Mouse (Mus musculus): Measurements from ENCODE around the gene Wsb1. TPM values are rescaled to one million over a fixed set of nuclear protein-coding genes. Genes with fewer than 3 reads are reported as not detected.
"Not testable (repeated sequence)": the region's sequence is repeated elsewhere in the genome, so short reads cannot be mapped to it uniquely, and the experiment has no call there.

Wsb1 gene
- polyA plus RNA-seq, 1 experiment from 2014 or later = 435 TPM

DNA sequence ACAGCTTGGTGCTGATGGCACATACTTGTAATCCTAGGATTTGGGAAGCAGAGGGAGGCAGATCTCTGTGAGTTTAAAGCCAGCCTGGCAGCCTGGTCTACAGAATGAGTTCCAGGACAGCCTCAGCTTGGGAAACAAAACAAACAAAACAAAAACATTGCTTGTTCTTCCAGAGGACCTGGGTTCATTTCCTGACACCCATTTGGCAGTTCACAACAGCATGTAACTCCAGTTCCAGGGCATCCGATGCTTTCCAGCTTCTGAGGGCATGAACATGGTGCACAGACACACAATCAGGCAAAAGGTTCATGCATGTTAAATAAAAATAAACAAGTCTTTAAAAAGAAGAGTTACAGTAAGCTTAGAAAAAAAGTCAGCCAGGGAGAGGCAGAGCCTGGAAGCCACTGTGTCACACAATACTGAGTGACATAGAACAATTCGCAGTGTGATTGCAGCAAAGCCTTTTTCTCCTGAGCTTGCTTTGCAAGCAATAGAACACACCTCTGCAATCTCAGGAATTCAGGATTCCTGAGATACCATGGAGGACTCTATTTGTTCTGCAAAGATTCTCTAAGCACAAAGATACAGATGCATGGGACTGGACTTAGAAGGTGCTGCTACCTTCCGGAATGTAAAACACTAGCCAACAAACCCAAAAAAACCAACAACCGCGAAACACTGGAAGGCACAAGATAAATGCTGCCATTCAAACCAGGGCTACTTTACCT, 34.6 kb upstream of the Wsb1 start:
- 89% methylated on average over 5 of the region's 5 CpGs for WGBS
- Histone ChIP-seq H3K27me3 (no peaks in the 10 kb centered on the region), H3K27ac (replicated peaks) (no peak overlapping the region), H3K9me3 (no peaks in the 10 kb centered on the region), H3K4me1 (replicated peaks) (peaks cover 4% of the 10 kb centered on the region; the same call in 1 of the 2 replicates), H3K9ac (no peak overlapping the region), H3K4me3 (no peak overlapping the region), H3K4me2 (no peak overlapping the region), H3K36me3 (no peaks in the 10 kb centered on the region)
- ATAC-seq (ENCODE audit: low FRiP score, low read depth) = no peak

DNA sequence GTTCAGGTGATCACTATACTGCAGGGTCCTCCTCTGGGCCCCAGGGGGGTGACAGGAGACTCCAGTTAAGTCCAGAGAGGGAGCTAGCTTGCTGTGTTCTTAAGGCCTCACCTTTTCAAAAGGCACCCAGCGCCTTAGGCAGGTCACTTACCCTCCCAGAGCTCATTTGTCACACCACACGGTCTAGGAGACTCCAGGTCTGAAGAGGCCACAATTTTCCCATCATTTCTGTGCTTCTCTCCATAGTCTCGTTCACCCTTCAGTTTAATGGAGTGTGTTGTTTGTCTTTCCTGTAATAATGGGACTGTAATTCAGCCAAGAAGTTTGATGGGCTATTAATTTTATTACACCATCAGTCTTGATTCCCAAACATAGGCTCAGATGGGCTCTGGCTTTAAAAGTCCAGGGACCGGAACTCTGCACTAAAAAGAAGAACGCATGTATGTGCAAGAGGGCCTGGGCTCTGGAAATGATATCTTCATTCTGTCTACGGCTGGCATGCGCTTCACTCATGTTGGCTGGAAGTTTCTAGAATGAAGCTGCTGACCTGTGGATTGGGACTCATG, 33.9 kb upstream of the Wsb1 start:
- no peaks in the 10 kb centered on the region for H3K36me3 ChIP-seq
- ATAC-seq (ENCODE audit: low FRiP score, low read depth) = no peak
- H3K9me3 ChIP-seq = no peaks in the 10 kb centered on the region
- no peak overlapping the region for H3K4me3 ChIP-seq
- H3K4me2 ChIP-seq = no peak overlapping the region
- H3K27me3 ChIP-seq = no peaks in the 10 kb centered on the region
- no peaks in the 10 kb centered on the region for H3K4me1 ChIP-seq (replicated peaks)
- 74% methylated on average over 7 of the region's 7 CpGs for WGBS
- H3K9ac ChIP-seq = no peak overlapping the region
- no peak overlapping the region for H3K27ac ChIP-seq (replicated peaks)

DNA sequence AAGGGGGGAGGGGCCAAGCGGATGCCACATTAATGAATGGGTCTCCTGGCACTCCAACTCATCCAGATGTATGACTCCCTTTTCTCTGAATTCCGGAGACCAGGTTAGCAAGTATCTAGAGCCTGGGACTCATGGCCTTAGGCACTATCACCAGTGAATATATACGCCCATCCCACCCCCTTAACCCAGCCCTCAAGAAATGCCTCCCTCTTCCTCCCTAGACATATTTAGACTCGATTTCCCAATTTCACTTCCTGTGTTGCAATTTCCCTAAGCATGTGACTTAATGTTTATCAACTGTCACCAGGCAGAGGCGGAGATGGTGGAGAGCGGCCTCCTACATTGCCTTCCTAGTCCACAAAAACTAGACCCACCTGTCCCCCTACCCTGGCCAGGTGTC, 33.0 kb upstream of the Wsb1 start:
- Histone ChIP-seq H3K9me3 (no peaks in the 10 kb centered on the region), H3K27ac (replicated peaks) (no peak overlapping the region), H3K36me3 (no peaks in the 10 kb centered on the region), H3K27me3 (no peaks in the 10 kb centered on the region), H3K9ac (no peak overlapping the region), H3K4me3 (no peak overlapping the region), H3K4me1 (replicated peaks) (no peaks in the 10 kb centered on the region), H3K4me2 (no peak overlapping the region)
- no peak for ATAC-seq (ENCODE audit: low FRiP score, low read depth)
- 81% methylated on average over 6 of the region's 6 CpGs for WGBS

DNA sequence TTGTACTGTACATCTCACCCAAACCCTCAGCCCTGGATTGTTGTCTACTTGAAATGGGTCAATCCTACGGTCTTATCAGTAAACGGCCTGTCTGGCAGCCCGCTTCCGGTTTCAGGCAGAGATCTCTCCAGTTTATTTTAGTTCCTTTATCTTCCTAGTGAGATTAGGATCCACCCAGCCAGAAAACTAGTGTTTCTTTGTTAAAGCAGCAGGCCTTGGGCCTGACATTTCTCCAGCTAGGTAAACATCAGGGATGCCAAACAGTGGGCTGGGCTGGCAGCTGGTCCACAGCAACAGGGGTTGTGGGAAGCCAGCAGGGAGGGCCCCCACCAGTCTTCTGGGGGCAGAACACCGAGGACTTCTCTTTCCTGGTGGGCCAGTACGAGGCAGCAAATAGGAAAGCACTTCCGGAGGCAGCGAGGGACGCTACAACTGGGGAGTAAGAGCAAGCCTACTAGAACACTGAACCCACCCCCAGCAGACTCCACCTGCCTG, 31.9 kb upstream of the Wsb1 start:
- no peak overlapping the region for H3K4me2 ChIP-seq
- no peaks in the 10 kb centered on the region for H3K36me3 ChIP-seq
- WGBS = 83% methylated on average over 9 of the region's 9 CpGs
- H3K4me1 ChIP-seq (replicated peaks) = no peaks in the 10 kb centered on the region
- no peaks in the 10 kb centered on the region for H3K27me3 ChIP-seq
- no peaks in the 10 kb centered on the region for H3K9me3 ChIP-seq
- H3K27ac ChIP-seq (replicated peaks) = no peak overlapping the region
- ATAC-seq (ENCODE audit: low FRiP score, low read depth) = no peak
- no peak overlapping the region for H3K9ac ChIP-seq
- H3K4me3 ChIP-seq = no peak overlapping the region

DNA sequence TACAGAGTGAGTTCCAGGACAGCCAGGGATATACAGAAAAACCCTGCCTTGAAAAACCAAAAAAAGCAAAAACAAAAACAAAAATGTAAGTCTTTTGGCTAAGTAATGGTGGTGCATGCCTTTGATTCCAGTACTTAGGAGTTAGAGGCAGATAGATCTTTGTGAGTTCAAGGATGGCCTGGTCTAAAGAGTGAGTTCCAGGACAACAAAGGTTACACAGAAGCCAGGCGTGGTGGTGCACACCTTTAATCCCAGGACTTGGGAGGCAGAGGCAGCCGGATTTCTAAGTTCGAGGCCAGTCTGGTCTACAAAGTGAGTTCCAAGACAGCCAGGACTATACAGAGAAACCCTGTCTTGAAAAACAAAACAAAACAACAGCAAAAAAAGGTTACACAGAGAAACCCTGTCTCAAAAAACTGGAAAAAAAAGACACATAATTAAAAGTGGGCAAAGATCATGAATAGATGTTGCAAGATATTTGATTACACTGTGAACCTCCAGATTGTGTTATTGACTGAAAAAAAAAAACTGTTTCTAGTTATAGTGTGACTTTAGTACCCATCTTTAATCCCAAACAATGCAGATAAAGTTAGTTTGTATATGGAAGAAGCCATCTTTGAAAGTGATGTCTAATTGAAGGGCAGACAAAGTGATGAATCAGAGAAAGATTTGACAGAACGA, 29.0 kb upstream of the Wsb1 start:
- Histone ChIP-seq H3K4me1 (replicated peaks) (0 out of 2 replicates have a peak, but pooled peaks cover 5% of the 10 kb centered on the region), H3K27ac (replicated peaks) (no peak overlapping the region), H3K9ac (no peak overlapping the region), H3K9me3 (no peaks in the 10 kb centered on the region), H3K36me3 (no peaks in the 10 kb centered on the region), H3K4me2 (no peak overlapping the region), H3K27me3 (no peaks in the 10 kb centered on the region), H3K4me3 (no peak overlapping the region)
- 97% methylated on average over 4 of the region's 4 CpGs for WGBS
- no peak for ATAC-seq (ENCODE audit: low FRiP score, low read depth)

DNA sequence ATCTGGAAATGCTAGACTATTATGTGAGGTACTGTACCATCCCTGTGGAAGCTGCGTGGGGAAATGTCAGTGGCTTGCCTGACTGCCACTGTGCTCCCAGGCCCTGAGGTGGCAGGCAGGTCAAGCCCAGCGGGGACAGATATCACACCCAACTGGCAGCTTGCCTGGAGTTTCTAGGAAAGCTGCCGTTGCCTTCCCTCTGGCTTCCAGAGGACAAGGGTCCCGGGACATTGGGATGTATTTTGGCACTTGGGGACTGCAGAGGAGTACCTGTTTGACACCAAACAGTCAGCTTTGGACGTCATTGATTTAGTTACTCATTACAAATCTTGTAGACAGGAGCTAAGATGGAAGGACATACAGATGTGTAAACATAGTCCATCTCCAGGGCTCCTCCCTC, 26.9 kb upstream of the Wsb1 start:
- ATAC-seq (ENCODE audit: low FRiP score, low read depth) = no peak
- WGBS = 77% methylated on average over 5 of the region's 5 CpGs
- no peak overlapping the region for H3K4me2 ChIP-seq
- no peaks in the 10 kb centered on the region for H3K36me3 ChIP-seq
- no peaks in the 10 kb centered on the region for H3K9me3 ChIP-seq
- 0 out of 2 replicates have a peak, but pooled peaks cover 5% of the 10 kb centered on the region for H3K4me1 ChIP-seq (replicated peaks)
- H3K27me3 ChIP-seq = no peaks in the 10 kb centered on the region
- H3K27ac ChIP-seq (replicated peaks) = no peak overlapping the region
- no peak overlapping the region for H3K4me3 ChIP-seq
- H3K9ac ChIP-seq = no peak overlapping the region

DNA sequence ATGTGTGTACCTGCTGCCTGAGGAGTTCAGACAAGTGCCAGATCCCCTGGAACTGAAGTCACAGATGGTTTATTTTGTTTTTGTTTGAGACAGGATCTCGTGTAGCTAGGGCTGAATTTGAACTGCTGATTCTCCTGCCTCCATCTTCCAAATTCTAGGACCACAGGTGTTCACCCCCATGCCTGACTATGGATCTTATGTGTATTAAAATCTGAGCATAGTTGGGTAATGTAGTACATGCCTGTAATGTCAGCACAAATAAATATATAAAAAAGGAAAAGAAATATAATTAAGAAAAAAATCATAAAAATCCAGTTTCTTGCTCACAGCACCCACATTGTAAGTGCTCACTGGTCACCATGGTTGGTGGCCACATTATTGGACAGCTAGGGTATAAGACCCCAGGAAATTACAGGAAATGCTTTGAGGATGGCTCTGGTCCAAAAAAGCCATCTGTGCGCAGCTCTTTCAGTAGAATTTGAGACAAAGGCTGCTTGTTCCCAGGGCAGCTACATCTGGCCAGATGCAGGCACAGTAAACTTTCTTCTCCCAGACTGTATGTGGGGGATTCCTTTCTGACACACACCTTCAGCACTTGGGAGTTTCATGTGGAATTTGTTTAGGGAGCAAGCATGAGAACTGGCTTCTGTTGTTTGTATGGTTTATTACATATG, 25.4 kb upstream of the Wsb1 start:
- no peak overlapping the region; the same call in 1 of the 2 replicates for H3K27ac ChIP-seq (replicated peaks)
- 0 out of 2 replicates have a peak, but pooled peaks cover 5% of the 10 kb centered on the region for H3K4me1 ChIP-seq (replicated peaks)
- H3K9ac ChIP-seq = no peak overlapping the region
- H3K4me2 ChIP-seq = no peak overlapping the region
- WGBS = 58% methylated on average over 2 of the region's 2 CpGs
- ATAC-seq (ENCODE audit: low FRiP score, low read depth) = no peak
- H3K36me3 ChIP-seq = no peaks in the 10 kb centered on the region
- H3K27me3 ChIP-seq = no peaks in the 10 kb centered on the region
- H3K9me3 ChIP-seq = no peaks in the 10 kb centered on the region
- H3K4me3 ChIP-seq = no peak overlapping the region

DNA sequence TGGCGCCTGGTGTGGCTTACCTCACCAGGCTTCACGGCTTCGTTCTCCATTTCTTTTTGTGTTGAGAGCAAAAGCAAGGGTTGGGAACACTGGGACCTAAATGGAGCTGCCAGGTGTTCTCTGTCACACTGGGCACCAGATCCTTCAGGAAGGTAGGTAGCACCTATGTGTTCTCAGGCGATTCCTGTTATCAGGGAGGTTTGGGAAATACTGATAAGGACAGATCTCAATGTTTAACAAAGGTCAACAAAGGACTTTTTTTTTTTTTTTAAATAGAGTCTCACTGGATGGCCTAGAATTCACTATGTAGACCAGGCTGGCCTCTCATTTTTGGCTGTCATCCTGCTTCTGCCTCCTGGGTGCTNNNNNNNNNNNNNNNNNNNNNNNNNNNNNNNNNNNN, 19.3 kb upstream of the Wsb1 start:
- Histone ChIP-seq H3K27ac (replicated peaks) (no peak overlapping the region), H3K4me3 (no peak overlapping the region), H3K4me2 (no peak overlapping the region), H3K27me3 (no peaks in the 10 kb centered on the region), H3K9me3 (no peaks in the 10 kb centered on the region), H3K9ac (no peak overlapping the region), H3K36me3 (no peaks in the 10 kb centered on the region), H3K4me1 (replicated peaks) (no peaks in the 10 kb centered on the region)
- WGBS = 87% methylated on average over 4 of the region's 4 CpGs
- ATAC-seq (ENCODE audit: low FRiP score, low read depth) = no peak

DNA sequence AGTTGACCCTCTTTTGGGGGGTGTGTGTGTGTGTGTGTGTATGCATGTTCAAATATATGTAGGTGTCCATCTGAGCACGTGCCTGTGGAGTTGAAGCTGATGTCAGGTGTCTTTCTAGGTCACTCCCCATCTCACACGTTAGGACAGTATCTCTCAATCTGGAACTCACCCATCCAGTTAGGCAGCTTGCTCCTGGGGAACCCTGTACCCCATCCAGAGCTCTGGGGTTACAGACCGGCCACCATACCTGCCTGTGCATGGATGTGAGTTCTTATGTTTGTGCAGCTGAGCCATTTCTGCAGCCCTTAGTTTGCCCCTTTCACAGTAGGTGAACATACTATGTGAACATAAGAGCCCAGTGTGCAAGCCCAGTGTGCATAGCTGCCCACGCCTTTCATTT, 18.6 kb upstream of the Wsb1 start:
- Histone ChIP-seq H3K36me3 (no peaks in the 10 kb centered on the region), H3K27ac (replicated peaks) (no peak overlapping the region), H3K4me1 (replicated peaks) (no peaks in the 10 kb centered on the region), H3K4me2 (no peak overlapping the region), H3K9me3 (no peaks in the 10 kb centered on the region), H3K9ac (no peak overlapping the region), H3K27me3 (no peaks in the 10 kb centered on the region), H3K4me3 (no peak overlapping the region)
- 76% methylated on average over 4 of the region's 4 CpGs for WGBS
- no peak for ATAC-seq (ENCODE audit: low FRiP score, low read depth)

DNA sequence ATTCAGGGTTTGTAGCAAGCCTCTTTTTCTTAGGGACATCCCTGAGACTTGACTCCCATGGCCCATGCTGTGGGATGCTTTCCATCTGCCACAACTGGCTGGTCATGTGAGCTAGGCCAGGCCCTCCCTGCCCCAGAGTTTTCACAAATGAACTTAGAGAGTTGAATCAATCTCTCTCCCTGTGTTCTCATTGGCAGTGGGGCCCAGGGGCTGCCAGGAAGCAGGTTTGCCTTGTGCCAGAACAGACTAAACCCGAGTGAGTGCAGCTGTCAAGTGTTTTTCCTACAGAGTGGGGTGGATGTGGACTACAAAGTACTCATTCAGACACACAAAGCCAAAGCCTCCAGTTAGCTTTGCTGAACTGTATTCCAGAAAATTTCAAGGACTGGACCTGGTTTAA, 12.7 kb upstream of the Wsb1 start:
- Histone ChIP-seq H3K36me3 (no peaks in the 10 kb centered on the region), H3K4me1 (replicated peaks) (0 out of 2 replicates have a peak, but pooled peaks cover 2% of the 10 kb centered on the region), H3K9ac (no peak overlapping the region), H3K4me2 (no peak overlapping the region), H3K9me3 (no peaks in the 10 kb centered on the region), H3K27me3 (no peaks in the 10 kb centered on the region), H3K27ac (replicated peaks) (no peak overlapping the region), H3K4me3 (no peak overlapping the region)
- no peak for ATAC-seq (ENCODE audit: low FRiP score, low read depth)
- WGBS = 26% methylated on average over 1 of the region's 1 CpGs

DNA sequence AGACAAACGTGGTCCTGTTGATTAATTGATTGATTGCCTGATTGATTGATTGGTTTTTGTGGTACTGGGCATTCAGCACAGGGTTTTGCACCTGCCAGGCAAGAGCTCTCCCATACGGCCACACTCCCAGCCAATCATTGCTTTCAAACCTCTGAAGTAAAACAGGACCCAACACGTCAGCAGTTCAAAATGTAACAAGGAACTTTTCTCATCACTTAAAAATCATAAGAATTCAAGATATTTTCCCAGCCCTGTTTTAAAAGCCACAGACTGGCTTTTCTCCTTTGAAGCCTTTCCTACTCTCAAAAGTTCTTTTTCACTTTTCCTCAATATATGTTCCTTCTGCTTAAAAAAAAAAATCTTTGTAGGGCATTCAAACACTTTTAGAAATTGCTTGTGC, 9.9 kb upstream of the Wsb1 start:
- Histone ChIP-seq H3K4me2 (no peak overlapping the region), H3K36me3 (no peaks in the 10 kb centered on the region), H3K9me3 (no peaks in the 10 kb centered on the region), H3K27ac (replicated peaks) (no peak overlapping the region), H3K4me1 (replicated peaks) (0 out of 2 replicates have a peak, but pooled peaks cover 2% of the 10 kb centered on the region), H3K27me3 (no peaks in the 10 kb centered on the region), H3K9ac (no peak overlapping the region), H3K4me3 (no peak overlapping the region)
- no peak for ATAC-seq (ENCODE audit: low FRiP score, low read depth)
- 62% methylated on average over 3 of the region's 3 CpGs for WGBS

DNA sequence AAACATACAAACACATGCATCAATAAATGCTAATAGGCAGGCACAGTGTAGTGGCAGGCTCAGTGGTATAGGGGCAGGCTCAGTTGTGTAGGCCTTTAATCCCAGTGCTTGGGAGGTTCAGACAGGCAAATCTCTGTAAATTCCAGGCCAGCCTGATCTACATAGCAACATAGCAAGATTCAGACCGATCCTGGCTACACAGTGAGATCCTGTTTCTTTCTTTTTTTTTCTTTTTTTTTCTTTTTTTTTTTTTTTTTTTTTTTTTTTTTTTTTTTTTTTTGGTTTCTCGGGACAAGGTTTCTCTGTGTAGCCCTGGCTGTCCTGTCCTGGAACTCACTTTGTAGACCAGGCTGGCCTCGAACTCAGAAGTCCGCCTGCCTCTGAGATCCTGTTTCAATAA, 5.7 kb upstream of the Wsb1 start:
- not testable (repeated sequence) for H3K9ac ChIP-seq; H3K4me2 ChIP-seq; H3K36me3 ChIP-seq; ATAC-seq (ENCODE audit: low FRiP score, low read depth); H3K4me3 ChIP-seq; H3K9me3 ChIP-seq; H3K4me1 ChIP-seq (replicated peaks); H3K27me3 ChIP-seq; H3K27ac ChIP-seq (replicated peaks)
- WGBS = 86% methylated on average over 4 of the region's 4 CpGs
